Mouse (Mus musculus): ENCODE results near the gene 4930432K21Rik. TPM values are rescaled to one million over a fixed set of nuclear protein-coding genes. Genes with fewer than 3 reads are reported as not detected.
A peak's percentile ranks its signal among the peaks of the same experiment; 100 is the strongest.

Gene 4930432K21Rik
- 1 to 10 TPM; 2.9 to 3.2 TPM for total RNA-seq (2021)

- intact Hi-C loops (cut with DNase I): no loop called here
- peak; percentile 94 to 95 for DNase-seq (ENCODE audit: extremely low spot score in 1 of 2, low spot score in 2 of 2)
Observed at GRCm38 (mm10) chr8:84147769-84148530, at the start of gene 4930432K21Rik, which contains the start of gene Cc2d1a. Gene 4930432K21Rik (plus strand): TSS chr8:84148025. Gene Cc2d1a (minus strand): TSS chr8:84147936.

GRCm38 (mm10) chr8:84098376-84098775, 49.4 kb upstream of the 4930432K21Rik start:
- no peak for DNase-seq (ENCODE audit: extremely low spot score in 1 of 2, low spot score in 2 of 2)
- intact Hi-C loops (cut with DNase I): loop anchor here (5.0 kb wide), 1 partner anchor 39 kb away; no protein-coding TSS in a partner anchor

GRCm38 (mm10) chr8:84101476-84102270, 46.2 kb upstream of the 4930432K21Rik start:
- intact Hi-C loops (cut with DNase I): loop anchor here (10.0 kb wide), 1 partner anchor 67 kb away; no protein-coding TSS in a partner anchor
- no peak for DNase-seq (ENCODE audit: extremely low spot score in 1 of 2, low spot score in 2 of 2)

GRCm38 (mm10) chr8:84103601-84104000, 44.2 kb upstream of the 4930432K21Rik start:
- intact Hi-C loops (cut with DNase I): loop anchor here (10.0 kb wide), 1 partner anchor 69 kb away; no protein-coding TSS in a partner anchor
- DNase-seq (ENCODE audit: extremely low spot score in 1 of 2, low spot score in 2 of 2): no peak

- intact Hi-C loops (cut with DNase I): loop anchor here (10.0 kb wide), 1 partner anchor 69 kb away; no protein-coding TSS in a partner anchor
- DNase-seq (ENCODE audit: extremely low spot score in 1 of 2, low spot score in 2 of 2): peak in 1 of 2 experiments; percentile 80
Observed at GRCm38 (mm10) chr8:84104221-84104620, 43.6 kb upstream of the 4930432K21Rik start.

GRCm38 (mm10) chr8:84104697-84105609, 42.9 kb upstream of the 4930432K21Rik start, which contains the start of gene Dcaf15:
Gene Dcaf15 (minus strand): TSS chr8:84104768.
- peak; percentile 99 for DNase-seq (ENCODE audit: extremely low spot score in 1 of 2, low spot score in 2 of 2)
- intact Hi-C loops (cut with DNase I): loop anchor here (10.0 kb wide), 1 partner anchor 70 kb away; no protein-coding TSS in a partner anchor

GRCm38 (mm10) chr8:84105676-84106075, 42.1 kb upstream of the 4930432K21Rik start:
- DNase-seq (ENCODE audit: extremely low spot score in 1 of 2, low spot score in 2 of 2): no peak
- intact Hi-C loops (cut with DNase I): loop anchor here (10.0 kb wide), 1 partner anchor 71 kb away; no protein-coding TSS in a partner anchor

GRCm38 (mm10) chr8:84106216-84107040, 41.4 kb upstream of the 4930432K21Rik start:
- DNase-seq (ENCODE audit: extremely low spot score in 1 of 2, low spot score in 2 of 2): no peak
- intact Hi-C loops (cut with DNase I): loop anchor here (10.0 kb wide), 1 partner anchor 72 kb away; no protein-coding TSS in a partner anchor

GRCm38 (mm10) chr8:84115646-84116045, 32.2 kb upstream of the 4930432K21Rik start:
- DNase-seq (ENCODE audit: extremely low spot score in 1 of 2, low spot score in 2 of 2): no peak
- intact Hi-C loops (cut with DNase I): no loop called here

- no peak for DNase-seq (ENCODE audit: extremely low spot score in 1 of 2, low spot score in 2 of 2)
- intact Hi-C loops (cut with DNase I): no loop called here
Observed at GRCm38 (mm10) chr8:84122151-84122550, 25.7 kb upstream of the 4930432K21Rik start.

- intact Hi-C loops (cut with DNase I): no loop called here
- DNase-seq (ENCODE audit: extremely low spot score in 1 of 2, low spot score in 2 of 2): peak in 1 of 2 experiments; percentile 47
Observed at GRCm38 (mm10) chr8:84125656-84126055, 22.2 kb upstream of the 4930432K21Rik start, which contains the start of gene Podnl1. Gene Podnl1 (plus strand): TSS chr8:84125989.

GRCm38 (mm10) chr8:84126742-84127141, 21.1 kb upstream of the 4930432K21Rik start:
- intact Hi-C loops (cut with DNase I): no loop called here

GRCm38 (mm10) chr8:84127202-84127901, 20.5 kb upstream of the 4930432K21Rik start:
- no peak for DNase-seq (ENCODE audit: extremely low spot score in 1 of 2, low spot score in 2 of 2)
- intact Hi-C loops (cut with DNase I): no loop called here

More at GRCm38 (mm10) chr8:84126742-84127141, 21.1 kb upstream of the 4930432K21Rik start:
- DNase-seq (ENCODE audit: extremely low spot score in 1 of 2, low spot score in 2 of 2): no peak

GRCm38 (mm10) chr8:84128277-84128676, 19.5 kb upstream of the 4930432K21Rik start:
- no peak for DNase-seq (ENCODE audit: extremely low spot score in 1 of 2, low spot score in 2 of 2)
- intact Hi-C loops (cut with DNase I): no loop called here

- intact Hi-C loops (cut with DNase I): no loop called here
- DNase-seq (ENCODE audit: extremely low spot score in 1 of 2, low spot score in 2 of 2): peak in 1 of 2 experiments; percentile 40
Observed at GRCm38 (mm10) chr8:84130806-84131205, 17.0 kb upstream of the 4930432K21Rik start.

GRCm38 (mm10) chr8:84132225-84132624, 15.6 kb upstream of the 4930432K21Rik start:
- DNase-seq (ENCODE audit: extremely low spot score in 1 of 2, low spot score in 2 of 2): no peak
- intact Hi-C loops (cut with DNase I): no loop called here

- intact Hi-C loops (cut with DNase I): loop anchor here (5.0 kb wide), 1 partner anchor 41 kb away; no protein-coding TSS in a partner anchor
Observed at GRCm38 (mm10) chr8:84137848-84138247, 10.0 kb upstream of the 4930432K21Rik start.

More at GRCm38 (mm10) chr8:84137848-84138247, 10.0 kb upstream of the 4930432K21Rik start:
- no peak for DNase-seq (ENCODE audit: extremely low spot score in 1 of 2, low spot score in 2 of 2)
